Mouse (Mus musculus) cortical plate, adult 2 months (tissue): ENCODE measurements at regions not wholly inside any gene's neighbourhood (a gene's known extent, or its start where the extent isn't known, plus 50 kb on each side); places are given as distances from the start of the nearest gene placed in this dataset.

Source experiments
- CTCF ChIP-seq: fragments of 200-500 bp; IDR thresholded peaks from 2 replicates; pipeline ENCODE4 v1.5.1; 2011; ENCODE audit warnings: mild to moderate bottlenecking, control low read depth, low read length; ENCODE audit not compliant: insufficient read depth; ENCODE audit errors: extremely low read depth
- POLR2A ChIP-seq: fragments of 200-500 bp; IDR thresholded peaks from 2 replicates; pipeline ENCODE4 v1.6.1; 2011; ENCODE audit warnings: mild to moderate bottlenecking, low read length, control low read depth; ENCODE audit not compliant: insufficient read depth; ENCODE audit errors: extremely low read depth

- TF ChIP-seq CTCF (no peak), POLR2A (no peak)
Measured at GRCm38 (mm10) chr12:31157890-31158289, 82.7 kb upstream of the Gm6993 start.
